Mouse (Mus musculus): ENCODE measurements around the gene Pim1.

- no peak for TF ChIP-seq CTCF (IDR thresholded peaks at IDR 0.05; ENCODE audit: extremely low read depth, insufficient read length, insufficient replicate concordance, low read depth, low read length)
- no peak for TF ChIP-seq POLR2A (IDR thresholded peaks at IDR 0.05; ENCODE audit: low read depth, low read length)
Observed at GRCm38 (mm10) chr17:29531757-29532384, 41.3 kb downstream of the Pim1 start.

Data from small intestine, adult 2 months (tissue).